In genomic region chr2:156177651-156178050, GRCm38 (mm10) we compare ENCODE assay signal across 10 mouse cellular contexts. TPM values are rescaled to one million over a fixed set of nuclear protein-coding genes. Genes with fewer than 3 reads are reported as not detected.
DNase-seq lines count a peak whose midpoint lies in the region; ATAC-seq and TF ChIP-seq lines count a peak whose summit lies in the region.
"Had no signal": no experiment of that assay in that cellular context is flagged by ENCODE, and none has a peak within 500 bp of the region (broad histone marks: within the 10 kb centered on the region; RNA-seq: fewer than 3 reads in every experiment).

No protein-coding gene starts in this region.

- H3K27ac ChIP-seq in heart, embryonic 11.5 days (ENCODE audit: low read depth, low read length): no peak overlapping the region
- no peak overlapping the region for H3K27ac ChIP-seq in CH12.LX (ENCODE audit: insufficient read depth, low read depth)
- H3K27ac ChIP-seq in forebrain, embryonic 14.5 days (ENCODE audit: low read depth, low read length): no peak overlapping the region
- H3K27ac ChIP-seq in liver, postnatal 0 days (ENCODE audit: low read depth): no peak overlapping the region

- H3K36me3 ChIP-seq in heart, embryonic 11.5 days (ENCODE audit: control insufficient read depth, insufficient read depth, low read length): peaks cover 15% of the 10 kb centered on the region
- H3K36me3 ChIP-seq in CH12.LX (replicated peaks in 1 of 2; ENCODE audit: control insufficient read depth in 1 of 2, insufficient read depth in 1 of 2, low read length in 1 of 2): peaks cover 21 to 59% of the 10 kb centered on the region in 2 experiments
- H3K36me3 ChIP-seq in forebrain, embryonic 14.5 days (ENCODE audit: control insufficient read depth, insufficient read depth, low read length): peaks cover 42% of the 10 kb centered on the region
- peaks cover 52% of the 10 kb centered on the region for H3K36me3 ChIP-seq in liver, postnatal 0 days (replicated peaks; ENCODE audit: insufficient read depth, low read length)

- in situ Hi-C loops in CH12.LX (cut with MboI; ENCODE audit: low pct_ligation_motif_present, low pct_unique_long_range_greater_than_20kb, low sequenced_read_pairs): no loop called here

- H3K4me3 ChIP-seq in heart, embryonic 11.5 days (ENCODE audit: low read depth, low read length): peak overlapping the region; percentile 16; the same call in 1 of the 2 replicates
- H3K4me3 ChIP-seq in CH12.LX (replicated peaks in 1 of 3; ENCODE audit: low read depth in 2 of 3, low read length in 2 of 3, poor library complexity in 1 of 3): peak overlapping the region; percentile 61 to 94 (median 62)
- H3K4me3 ChIP-seq in forebrain, embryonic 14.5 days (ENCODE audit: low read depth, low read length): peak overlapping the region; percentile 100
- peak overlapping the region; percentile 93 for H3K4me3 ChIP-seq in liver, postnatal 0 days (ENCODE audit: low read depth, low read length)

- no peak for DNase-seq in heart, adult 11 months
- DNase-seq in CH12.LX (ENCODE audit: extremely low read depth): no peak
- no peak for DNase-seq in forebrain, embryonic 14.5 days (ENCODE audit: low spot score)
- peak; percentile 35 for DNase-seq in liver, postnatal 0 days
- no peak for DNase-seq in c-Kit-positive CD71-positive TER-119-positive erythroid progenitor cells, embryonic 14.5 days (ENCODE audit: low spot score)
- no peak for DNase-seq in layer of hippocampus, postnatal 10 days (ENCODE audit: low spot score in 2 of 2)
- DNase-seq: gastrocnemius, postnatal 10 days had no signal

- no peaks in the 10 kb centered on the region for H3K27me3 ChIP-seq in heart, embryonic 11.5 days (ENCODE audit: control insufficient read depth, insufficient read depth, low read length)
- H3K27me3 ChIP-seq in CH12.LX (replicated peaks): no peaks in the 10 kb centered on the region
- H3K27me3 ChIP-seq in forebrain, embryonic 14.5 days (replicated peaks; ENCODE audit: control insufficient read depth, insufficient read depth, low read length): no peaks in the 10 kb centered on the region
- H3K27me3 ChIP-seq in liver, postnatal 0 days (ENCODE audit: insufficient read depth, low read length): no peaks in the 10 kb centered on the region
- H3K27me3 ChIP-seq: Patski had no signal

- H3K79me2 ChIP-seq in CH12.LX (replicated peaks; ENCODE audit: control insufficient read depth, extremely low read depth, insufficient read depth, poor library complexity, severe bottlenecking): peaks cover 49% of the 10 kb centered on the region

- 69% methylated on average over 7 of the region's 7 CpGs for WGBS in heart, embryonic 11.5 days (ENCODE audit: insufficient replicate concordance)
- WGBS in forebrain, embryonic 14.5 days: 87% methylated on average over 7 of the region's 7 CpGs
- WGBS in liver, postnatal 0 days (ENCODE audit: insufficient replicate concordance): 62% methylated on average over 7 of the region's 7 CpGs

- TF ChIP-seq EP300 in CH12.LX (IDR thresholded peaks at IDR 0.05; ENCODE audit: low read length): no peak
- TF ChIP-seq EP300 in liver, postnatal 0 days (IDR thresholded peaks at IDR 0.05; ENCODE audit: low read depth): no peak

- ATAC-seq in heart, embryonic 11.5 days (replicated peaks; ENCODE audit: insufficient number of reproducible peaks, low FRiP score, low TSS enrichment): no peak
- no peak for ATAC-seq in forebrain, embryonic 14.5 days
- ATAC-seq in liver, postnatal 0 days: no peak
- ATAC-seq in cerebellum, adult (ENCODE audit: insufficient number of reproducible peaks, low FRiP score, low TSS enrichment): no peak
- ATAC-seq: Patski had no signal

- no peak for TF ChIP-seq RAD21 in CH12.LX (IDR thresholded peaks at IDR 0.05; ENCODE audit: low read depth, low read length)

- peak overlapping the region; percentile 88 for H3K4me2 ChIP-seq in heart, embryonic 11.5 days
- peak overlapping the region; percentile 63 for H3K4me2 ChIP-seq in CH12.LX (ENCODE audit: insufficient read depth, low read depth, poor library complexity, severe bottlenecking)
- H3K4me2 ChIP-seq in forebrain, embryonic 14.5 days (ENCODE audit: low read length): peak overlapping the region; percentile 77; the same call in 1 of the 2 replicates
- peak overlapping the region; percentile 80 for H3K4me2 ChIP-seq in liver, postnatal 0 days (ENCODE audit: low read depth, low read length)

- no peak overlapping the region for H3K9ac ChIP-seq in heart, embryonic 11.5 days (ENCODE audit: low read depth, low read length)
- H3K9ac ChIP-seq in CH12.LX (ENCODE audit: insufficient read depth, low read depth): peak overlapping the region; percentile 98
- H3K9ac ChIP-seq in forebrain, embryonic 14.5 days (ENCODE audit: low read length): no peak overlapping the region
- peak overlapping the region; percentile 45; the same call in 1 of the 2 replicates for H3K9ac ChIP-seq in liver, postnatal 0 days (replicated peaks)

- no peaks in the 10 kb centered on the region for H3K9me3 ChIP-seq in heart, embryonic 11.5 days (replicated peaks; ENCODE audit: control insufficient read depth, low read length)
- H3K9me3 ChIP-seq in CH12.LX (replicated peaks; ENCODE audit: low read length): no peaks in the 10 kb centered on the region
- no peaks in the 10 kb centered on the region for H3K9me3 ChIP-seq in forebrain, embryonic 14.5 days (replicated peaks; ENCODE audit: control insufficient read depth, low read length)
- H3K9me3 ChIP-seq in liver, postnatal 0 days (ENCODE audit: low read length): no peaks in the 10 kb centered on the region

- TF ChIP-seq CTCF in CH12.LX (conservative IDR thresholded peaks at IDR 0.05 in 1 of 2, IDR thresholded peaks at IDR 0.05 in 1 of 2; ENCODE audit: low read depth in 2 of 2, low read length in 2 of 2): no peak
- no peak for TF ChIP-seq CTCF in liver, postnatal 0 days (IDR thresholded peaks at IDR 0.05; ENCODE audit: low read depth)

- H3K4me1 ChIP-seq in heart, embryonic 11.5 days (ENCODE audit: control insufficient read depth, insufficient read depth, low read length): peaks cover 16% of the 10 kb centered on the region
- H3K4me1 ChIP-seq in CH12.LX (ENCODE audit: control insufficient read depth in 1 of 2, insufficient read depth in 2 of 2): peaks cover 0 to 44% of the 10 kb centered on the region in 2 experiments; a peak in 2 of 4 replicates
- H3K4me1 ChIP-seq in forebrain, embryonic 14.5 days (ENCODE audit: control insufficient read depth, insufficient read depth, low read length): peaks cover 13% of the 10 kb centered on the region
- H3K4me1 ChIP-seq in liver, postnatal 0 days (ENCODE audit: insufficient read depth): peaks cover 21% of the 10 kb centered on the region

- TF ChIP-seq POLR2A in CH12.LX (IDR thresholded peaks at IDR 0.05; ENCODE audit: low read depth, low read length): no peak

- dilution Hi-C loops in CH12.LX (cut with MboI; ENCODE audit: extremely low pct_ligation_motif_present, extremely low pct_unique_long_range_greater_than_20kb, low sequenced_read_pairs): no loop called here

TF ChIP-seq in CH12.LX, 34 proteins besides CTCF, POLR2A, EP300 and RAD21 (continues in another document):
- no peak for TF ChIP-seq CHD2 (IDR thresholded peaks at IDR 0.05; ENCODE audit: low read length)
- no peak for TF ChIP-seq RCOR1 (conservative IDR thresholded peaks at IDR 0.05; ENCODE audit: low read depth, low read length)
- no peak for TF ChIP-seq TCF12 (IDR thresholded peaks at IDR 0.05; ENCODE audit: low read depth, low read length)

RNA-seq across cellular contexts. Expression of gene Rbm39, which starts 2.4 kb away (rescaled TPM):
- 465 and 476 TPM in 2 replicates for polyA plus RNA-seq in heart, embryonic 11.5 days (2014; fragmentation: Nextera tagmentation; extraction: Ambion mirVana)
- 212 and 232 TPM in 2 replicates for total RNA-seq in CH12.LX (2012; rRNA removed)
- total RNA-seq in CH12.LX (2014; rRNA removed): 417 and 491 TPM in 2 replicates
- polyA plus RNA-seq in CH12.LX (2012; ENCODE audit: insufficient read length, low read depth): 376 and 400 TPM in 2 replicates
- 502 and 507 TPM in 2 replicates for polyA plus RNA-seq in forebrain, embryonic 14.5 days (2014; fragmentation: Nextera tagmentation; extraction: Ambion mirVana)
- 228 and 239 TPM in 2 replicates for polyA plus RNA-seq in liver, postnatal 0 days (2015; fragmentation: Nextera tagmentation; extraction: Ambion mirVana)
- total RNA-seq in layer of hippocampus, postnatal 10 days (2021): 100 to 1,000 TPM; 290 to 339 TPM

RNA-seq across cellular contexts. Expression of gene Phf20, which starts 18.6 kb away (rescaled TPM):
- polyA plus RNA-seq in heart, embryonic 11.5 days (2014; fragmentation: Nextera tagmentation; extraction: Ambion mirVana): 61.1 and 62.7 TPM in 2 replicates
- 15.2 and 17.6 TPM in 2 replicates for total RNA-seq in CH12.LX (2012; rRNA removed)
- total RNA-seq in CH12.LX (2014; rRNA removed): 11.7 and 14.4 TPM in 2 replicates
- polyA plus RNA-seq in CH12.LX (2012; ENCODE audit: insufficient read length, low read depth): 13.3 and 18.4 TPM in 2 replicates
- 121 and 143 TPM in 2 replicates for polyA plus RNA-seq in forebrain, embryonic 14.5 days (2014; fragmentation: Nextera tagmentation; extraction: Ambion mirVana)
- polyA plus RNA-seq in liver, postnatal 0 days (2015; fragmentation: Nextera tagmentation; extraction: Ambion mirVana): 11.7 and 15.0 TPM in 2 replicates
- total RNA-seq in layer of hippocampus, postnatal 10 days (2021): 10 to 100 TPM; 75.4 to 86.9 TPM

RNA-seq across cellular contexts. Expression of gene Nfs1, which starts 33.7 kb away (rescaled TPM):
- polyA plus RNA-seq in heart, embryonic 11.5 days (2014; fragmentation: Nextera tagmentation; extraction: Ambion mirVana): 55.7 and 58.2 TPM in 2 replicates
- total RNA-seq in CH12.LX (2012; rRNA removed) (58.6 and 60.6 TPM in 2 replicates), CH12.LX (2014; rRNA removed) (68.8 and 72.1 TPM in 2 replicates)
- polyA plus RNA-seq in CH12.LX (2012; ENCODE audit: insufficient read length, low read depth): 49.2 and 51.3 TPM in 2 replicates
- polyA plus RNA-seq in forebrain, embryonic 14.5 days (2014; fragmentation: Nextera tagmentation; extraction: Ambion mirVana): 38.0 and 40.4 TPM in 2 replicates
- 38.9 and 40.2 TPM in 2 replicates for polyA plus RNA-seq in liver, postnatal 0 days (2015; fragmentation: Nextera tagmentation; extraction: Ambion mirVana)
- 10 to 100 TPM; 33.1 to 35.3 TPM for total RNA-seq in layer of hippocampus, postnatal 10 days (2021)

RNA-seq across cellular contexts. Expression of gene Romo1, which starts 33.8 kb away (rescaled TPM):
- polyA plus RNA-seq in heart, embryonic 11.5 days (2014; fragmentation: Nextera tagmentation; extraction: Ambion mirVana): 428 and 430 TPM in 2 replicates
- total RNA-seq in CH12.LX (2012; rRNA removed): 292 and 319 TPM in 2 replicates
- total RNA-seq in CH12.LX (2014; rRNA removed): 110 and 130 TPM in 2 replicates
- 255 and 303 TPM in 2 replicates for polyA plus RNA-seq in CH12.LX (2012; ENCODE audit: insufficient read length, low read depth)
- 409 and 502 TPM in 2 replicates for polyA plus RNA-seq in forebrain, embryonic 14.5 days (2014; fragmentation: Nextera tagmentation; extraction: Ambion mirVana)
- polyA plus RNA-seq in liver, postnatal 0 days (2015; fragmentation: Nextera tagmentation; extraction: Ambion mirVana): 292 and 295 TPM in 2 replicates
- 100 to 1,000 TPM; 230 to 245 TPM for total RNA-seq in layer of hippocampus, postnatal 10 days (2021)

RNA-seq across cellular contexts. Expression of gene Gm28036, which starts 50.8 kb away (rescaled TPM):
- polyA plus RNA-seq in heart, embryonic 11.5 days (2014; fragmentation: Nextera tagmentation; extraction: Ambion mirVana): 11.6 and 14.1 TPM in 2 replicates
- 14.7 and 18.8 TPM in 2 replicates for total RNA-seq in CH12.LX (2012; rRNA removed)
- 10.5 and 17.0 TPM in 2 replicates for total RNA-seq in CH12.LX (2014; rRNA removed)
- 15.3 and 18.4 TPM in 2 replicates for polyA plus RNA-seq in CH12.LX (2012; ENCODE audit: insufficient read length, low read depth)
- polyA plus RNA-seq in forebrain, embryonic 14.5 days (2014; fragmentation: Nextera tagmentation; extraction: Ambion mirVana): 10.5 and 16.2 TPM in 2 replicates
- polyA plus RNA-seq in liver, postnatal 0 days (2015; fragmentation: Nextera tagmentation; extraction: Ambion mirVana): 0.88 and 3.0 TPM in 2 replicates
- 10 to 100 TPM; 21.7 to 24.7 TPM for total RNA-seq in layer of hippocampus, postnatal 10 days (2021)

Comparison
In these comparisons a context has a peak if more than half of its experiments do, and no peak if none do; other contexts are left out.
1. H3K4me3 ChIP-seq: peak in every context shown above with its lines; median percentile 100 in forebrain, embryonic 14.5 days; 93 in liver, postnatal 0 days; 62 in CH12.LX; 16 in heart, embryonic 11.5 days.
2. H3K9ac ChIP-seq: peak in CH12.LX (single experiment) and liver, postnatal 0 days (single experiment); none in heart, embryonic 11.5 days (single experiment) and forebrain, embryonic 14.5 days (single experiment).
3. Peak in every context shown above with its lines, with median percentiles within 50 percentile points of each other: H3K4me2 ChIP-seq.